Mouse (Mus musculus): ENCODE data around the gene Bach2. TPM values are rescaled to one million over a fixed set of nuclear protein-coding genes. Genes with fewer than 3 reads are reported as not detected.

The Bach2 gene
- total RNA-seq, 2 experiments from 2014 or later = 21.4 to 29.7 TPM

- intact Hi-C loops (cut with DNase I) = no loop called here
- DNase-seq (ENCODE audit: extremely low spot score in 1 of 2, low spot score in 2 of 2) = no peak
Measured at GRCm38 (mm10) chr4:32272398-32272797, 33.8 kb downstream of the Bach2 start.

DNA sequence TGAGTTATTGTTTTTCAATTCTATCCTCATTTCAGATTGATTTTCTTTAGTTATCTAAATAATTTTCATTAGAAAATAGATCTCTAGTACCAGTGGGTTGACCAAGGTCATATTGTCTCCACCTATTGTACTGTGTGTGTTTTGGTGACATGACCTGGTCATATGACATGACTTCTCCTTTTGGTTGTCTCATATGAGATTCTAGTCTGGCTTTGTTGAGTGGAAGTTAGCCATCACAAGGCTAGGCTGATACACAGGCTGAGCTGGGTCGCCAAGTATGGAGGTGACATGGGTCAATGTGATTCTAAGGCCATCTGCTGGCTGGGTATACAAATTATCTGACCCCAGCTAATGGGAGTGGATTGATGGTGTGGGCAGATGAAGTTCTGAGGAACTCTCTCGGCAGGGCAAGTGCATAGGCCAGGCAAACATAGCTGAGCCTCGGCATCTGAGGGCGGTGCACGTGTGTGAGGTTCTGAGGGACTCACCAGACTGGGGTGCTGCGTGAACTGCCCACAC, 36.2 kb downstream of the Bach2 start:
- intact Hi-C loops (cut with DNase I) = no loop called here
- no peak for DNase-seq (ENCODE audit: extremely low spot score in 1 of 2, low spot score in 2 of 2)

GRCm38 (mm10) chr4:32279842-32280241, 41.2 kb downstream of the Bach2 start:
- no peak for DNase-seq (ENCODE audit: extremely low spot score in 1 of 2, low spot score in 2 of 2)
- intact Hi-C loops (cut with DNase I) = no loop called here

DNA sequence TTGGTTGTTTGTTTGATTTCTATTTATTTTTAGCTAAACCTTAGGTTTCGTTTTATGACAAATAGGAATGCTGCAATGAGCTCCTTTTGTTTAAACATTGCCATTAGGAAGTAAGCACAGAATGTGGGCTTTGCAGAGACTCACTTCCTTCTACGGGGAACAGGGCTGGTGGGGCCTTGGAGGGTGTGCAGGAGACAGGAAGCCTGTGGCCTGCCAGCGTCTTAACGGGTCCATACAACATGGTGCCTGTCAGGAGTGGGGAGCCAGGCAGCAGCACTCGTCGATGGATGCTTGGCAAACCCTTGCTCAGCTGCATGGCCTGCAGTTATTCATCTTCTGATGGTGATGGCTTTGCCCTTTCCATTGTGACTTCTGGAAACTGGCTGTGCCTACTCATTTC, 41.8 kb downstream of the Bach2 start:
- intact Hi-C loops (cut with DNase I) = no loop called here
- DNase-seq (ENCODE audit: extremely low spot score in 1 of 2, low spot score in 2 of 2) = peak in 1 of 2 experiments; percentile 35

DNA sequence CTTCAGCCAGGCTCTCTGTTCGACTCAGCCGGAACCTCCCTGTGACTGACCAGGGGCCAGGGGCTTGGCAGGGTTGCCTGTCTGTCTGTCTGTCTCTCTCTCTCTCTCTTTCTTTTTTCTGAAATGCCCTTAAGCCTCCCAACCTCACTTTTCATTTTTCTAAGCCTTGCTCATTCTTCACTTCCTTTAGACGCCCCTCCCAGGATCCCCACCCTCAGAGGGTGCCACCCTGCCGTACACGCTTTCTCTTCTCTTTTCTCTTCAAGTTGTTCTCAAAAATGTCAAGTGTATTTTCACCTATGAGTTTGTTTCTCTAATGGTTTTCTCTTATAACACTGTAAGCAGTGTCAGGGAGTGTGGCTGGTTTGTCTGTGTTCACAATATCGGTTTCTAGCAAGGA, 42.7 kb downstream of the Bach2 start:
- intact Hi-C loops (cut with DNase I) = no loop called here
- no peak for DNase-seq (ENCODE audit: extremely low spot score in 1 of 2, low spot score in 2 of 2)

DNA sequence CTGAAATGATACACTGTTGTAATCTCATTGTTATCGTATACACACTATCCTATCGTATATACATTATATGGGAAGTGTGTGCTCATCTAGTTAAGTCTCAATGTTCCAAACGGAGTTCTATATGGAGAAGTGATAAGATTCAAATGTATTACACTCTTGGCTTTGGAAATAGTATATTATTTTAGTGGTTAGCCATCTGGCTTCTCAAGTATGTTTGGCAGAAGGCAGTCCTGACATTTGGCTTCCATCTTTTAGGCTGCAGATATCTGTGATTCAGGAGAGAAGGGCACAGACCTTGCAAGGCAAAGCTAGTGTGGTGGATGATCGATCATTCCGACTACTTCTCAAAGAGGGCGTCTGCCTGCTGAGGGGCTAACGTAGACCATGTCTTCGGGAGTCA, 47.8 kb downstream of the Bach2 start:
- intact Hi-C loops (cut with DNase I) = no loop called here

DNA sequence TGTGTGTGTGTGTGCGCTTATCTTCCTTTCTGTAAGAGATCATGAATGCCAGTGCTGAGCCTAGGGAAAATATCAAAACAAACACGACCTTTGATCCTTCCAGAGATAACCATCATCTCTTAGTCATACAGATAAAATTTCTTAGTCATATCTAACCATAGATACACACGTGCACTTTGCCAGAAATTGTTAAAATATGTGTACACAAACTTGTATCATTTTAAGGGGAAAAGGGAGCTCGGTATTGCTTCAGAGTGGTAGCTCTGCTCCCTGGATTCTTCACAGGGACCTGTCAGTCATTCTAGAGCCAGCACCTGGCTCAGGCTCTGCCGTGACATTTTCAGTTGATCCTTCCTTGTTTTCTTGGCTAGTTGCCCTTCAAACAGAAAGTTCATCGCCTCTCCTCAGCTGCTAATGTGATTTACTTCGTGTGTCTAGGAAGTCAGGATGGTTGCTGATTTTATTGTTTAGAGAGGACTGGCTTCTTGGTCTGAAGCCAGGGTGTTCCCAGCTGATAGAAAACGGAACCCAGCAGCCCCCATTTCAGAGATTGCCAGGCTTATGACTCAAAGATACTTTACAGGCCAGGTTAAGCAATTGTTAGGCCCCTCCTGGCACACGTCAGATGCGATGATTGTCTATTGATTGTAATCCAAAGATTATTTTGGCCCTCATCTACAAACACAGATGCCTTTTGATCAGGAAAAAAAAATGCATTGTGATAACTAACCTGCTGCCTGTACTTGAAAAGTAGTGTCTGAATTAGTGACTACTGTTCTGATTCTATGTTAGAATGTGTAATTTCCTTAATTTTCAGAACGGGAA, 49.6 kb downstream of the Bach2 start:
- intact Hi-C loops (cut with DNase I) = no loop called here

More for the DNA sequence above, 47.8 kb downstream of the Bach2 start:
- no peak for DNase-seq (ENCODE audit: extremely low spot score in 1 of 2, low spot score in 2 of 2)

GRCm38 (mm10) chr4:32289845-32290244, 51.2 kb downstream of the Bach2 start:
- intact Hi-C loops (cut with DNase I) = no loop called here
- DNase-seq (ENCODE audit: extremely low spot score in 1 of 2, low spot score in 2 of 2) = no peak

More for the DNA sequence above, 49.6 kb downstream of the Bach2 start:
- DNase-seq (ENCODE audit: extremely low spot score in 1 of 2, low spot score in 2 of 2) = no peak

DNA sequence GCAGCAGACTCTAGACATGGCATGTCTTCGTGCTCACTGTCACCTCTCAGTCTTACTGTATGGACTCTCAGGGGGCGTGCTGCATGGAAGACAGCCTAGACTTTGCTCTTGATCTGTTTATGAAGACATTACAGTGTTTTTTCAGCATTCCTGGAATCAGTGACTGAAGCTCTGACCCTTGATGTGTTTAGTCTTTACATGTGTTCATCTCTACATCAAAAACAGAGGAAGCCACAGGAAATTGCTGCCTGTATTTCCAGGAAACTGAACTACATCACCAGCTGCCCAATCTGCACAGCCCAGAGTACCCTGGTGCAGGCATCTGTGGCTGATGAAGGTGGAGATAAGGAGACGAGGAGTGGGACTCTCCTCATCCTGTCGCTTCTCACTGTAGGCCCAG, 52.8 kb downstream of the Bach2 start:
- DNase-seq (ENCODE audit: extremely low spot score in 1 of 2, low spot score in 2 of 2) = no peak
- intact Hi-C loops (cut with DNase I) = no loop called here

- intact Hi-C loops (cut with DNase I) = no loop called here
- DNase-seq (ENCODE audit: extremely low spot score in 1 of 2, low spot score in 2 of 2) = no peak
Measured at GRCm38 (mm10) chr4:32293686-32294265, 55.2 kb downstream of the Bach2 start.

GRCm38 (mm10) chr4:32297071-32297671, 58.6 kb downstream of the Bach2 start:
- DNase-seq (ENCODE audit: extremely low spot score in 1 of 2, low spot score in 2 of 2) = no peak
- intact Hi-C loops (cut with DNase I) = no loop called here

DNA sequence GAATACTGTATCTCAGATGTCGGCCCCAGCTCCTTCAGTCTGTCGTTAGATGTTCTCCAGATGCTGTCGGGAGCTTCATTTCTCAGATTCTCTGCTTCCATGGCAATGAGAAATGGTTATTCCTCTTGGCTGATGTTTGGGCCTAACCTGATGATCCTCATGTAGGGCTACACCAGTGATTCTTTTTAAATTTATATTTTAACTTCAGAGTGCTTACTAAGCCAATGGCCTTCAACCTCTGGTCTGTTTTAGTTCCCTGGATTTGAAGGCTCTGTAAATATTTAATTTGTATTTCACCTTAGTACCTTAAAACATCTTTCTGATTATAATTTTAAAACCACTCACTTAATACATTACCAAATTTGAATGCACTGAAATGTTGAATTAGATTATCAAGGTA, 60.6 kb downstream of the Bach2 start:
- no peak for DNase-seq (ENCODE audit: extremely low spot score in 1 of 2, low spot score in 2 of 2)
- intact Hi-C loops (cut with DNase I) = no loop called here

DNA sequence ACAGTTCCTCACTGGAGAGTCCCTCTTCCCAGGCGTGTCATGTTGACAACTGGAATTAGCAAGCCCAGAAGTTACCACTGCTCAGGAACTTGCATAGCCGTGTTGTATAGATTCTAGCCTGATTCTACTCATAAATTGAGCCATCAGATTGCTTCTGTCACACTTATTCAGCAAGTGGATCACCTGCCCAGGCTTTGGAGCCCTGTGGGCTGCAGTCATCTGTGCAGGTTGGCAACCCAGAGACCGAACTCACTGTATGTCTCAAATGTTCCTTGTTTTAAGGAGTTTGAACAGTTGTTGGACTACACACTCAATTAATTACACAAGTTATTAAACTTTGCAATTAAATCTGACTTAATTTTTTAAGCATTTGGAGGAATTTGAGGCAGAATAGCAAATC, 61.4 kb downstream of the Bach2 start:
- DNase-seq (ENCODE audit: extremely low spot score in 1 of 2, low spot score in 2 of 2) = no peak
- intact Hi-C loops (cut with DNase I) = no loop called here

GRCm38 (mm10) chr4:32302668-32303067, 64.1 kb downstream of the Bach2 start:
- intact Hi-C loops (cut with DNase I) = no loop called here
- DNase-seq (ENCODE audit: extremely low spot score in 1 of 2, low spot score in 2 of 2) = no peak

- DNase-seq (ENCODE audit: extremely low spot score in 1 of 2, low spot score in 2 of 2) = no peak
- intact Hi-C loops (cut with DNase I) = no loop called here
Measured at GRCm38 (mm10) chr4:32303076-32303475, 64.5 kb downstream of the Bach2 start.

GRCm38 (mm10) chr4:32303674-32304073, 65.1 kb downstream of the Bach2 start:
- DNase-seq (ENCODE audit: extremely low spot score in 1 of 2, low spot score in 2 of 2) = peak; percentile 93 to 94

DNA sequence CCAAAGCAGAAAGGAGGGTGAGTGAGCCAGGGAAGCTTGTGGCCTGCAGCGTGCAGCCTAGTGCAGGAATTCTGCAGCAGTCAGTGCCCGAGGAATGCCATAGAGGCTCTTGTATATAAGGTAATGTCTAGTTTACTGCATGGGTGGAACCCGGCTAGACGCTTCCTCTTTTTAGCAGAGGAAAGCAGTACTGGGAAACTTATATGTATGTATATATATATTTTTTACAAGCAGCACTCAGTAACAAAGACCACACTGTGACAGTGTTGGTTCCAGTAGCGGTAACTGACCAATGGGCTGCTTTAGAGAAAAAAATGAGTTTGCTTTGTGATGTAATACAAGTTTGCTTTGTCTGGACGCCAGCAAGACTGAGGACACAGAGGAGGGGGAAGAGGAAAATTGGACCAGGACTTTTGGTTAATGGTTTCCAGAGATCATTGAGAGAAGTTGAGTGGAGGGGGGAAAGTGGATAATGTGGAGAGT, 65.7 kb downstream of the Bach2 start:
- no peak for DNase-seq (ENCODE audit: extremely low spot score in 1 of 2, low spot score in 2 of 2)
- intact Hi-C loops (cut with DNase I) = no loop called here

More at GRCm38 (mm10) chr4:32303674-32304073, 65.1 kb downstream of the Bach2 start:
- intact Hi-C loops (cut with DNase I) = no loop called here

GRCm38 (mm10) chr4:32305036-32305615, 66.5 kb downstream of the Bach2 start:
- intact Hi-C loops (cut with DNase I) = no loop called here

GRCm38 (mm10) chr4:32305683-32306082, 67.1 kb downstream of the Bach2 start:
- intact Hi-C loops (cut with DNase I) = no loop called here
- DNase-seq (ENCODE audit: extremely low spot score in 1 of 2, low spot score in 2 of 2) = no peak

More at GRCm38 (mm10) chr4:32305036-32305615, 66.5 kb downstream of the Bach2 start:
- peak in 1 of 2 experiments; percentile 40 for DNase-seq (ENCODE audit: extremely low spot score in 1 of 2, low spot score in 2 of 2)

All from left cerebral cortex, postnatal 10 days (tissue).